Mouse (Mus musculus): ENCODE data around the gene Gm5901.
"Not testable (repeated sequence)": the region's sequence is repeated elsewhere in the genome, so short reads cannot be mapped to it uniquely, and the experiment has no call there.

Gm5901 gene

GRCm38 (mm10) chr7:105374866-105375265 lies at the start of gene Gm5901:
TSS of gene Gm5901 (plus strand) at chr7:105375038.
- no peak for DNase-seq (ENCODE audit: low read depth, low spot score)

DNA sequence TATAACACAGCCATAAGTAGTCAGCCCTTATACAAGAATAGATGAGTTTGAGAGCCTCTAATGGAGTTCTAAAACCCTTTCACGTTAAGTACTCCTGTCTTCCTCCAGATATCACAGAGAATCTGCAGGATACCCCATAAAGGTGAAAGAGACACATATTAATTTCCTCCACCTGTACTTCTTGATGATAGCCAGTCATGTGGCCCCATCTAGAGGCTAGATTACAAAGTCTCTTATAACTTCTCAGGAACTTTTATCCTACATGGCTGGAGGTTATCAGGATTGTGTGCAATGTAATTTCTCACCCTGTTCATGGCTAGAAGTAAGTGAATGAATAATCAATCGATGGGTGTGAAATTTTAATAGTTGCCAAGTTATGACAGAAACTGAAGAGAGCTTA lies 49.5 kb upstream of the Gm5901 start:
- DNase-seq (ENCODE audit: low read depth, low spot score), result no peak

GRCm38 (mm10) chr7:105334004-105334403 lies 40.8 kb upstream of the Gm5901 start, which contains the start of gene Olfr690:
TSS of gene Olfr690 (minus strand) at chr7:105334104.
- no peak for DNase-seq (ENCODE audit: low read depth, low spot score)

- no peak for DNase-seq (ENCODE audit: low read depth, low spot score)
These were observed 32.7 kb upstream of the Gm5901 start, which contains the start of gene Olfr691 for GRCm38 (mm10) chr7:105342170-105342569. TSS of gene Olfr691 (minus strand) at chr7:105342270.

- no peak for DNase-seq (ENCODE audit: low read depth, low spot score)
These were observed 32.1 kb upstream of the Gm5901 start for GRCm38 (mm10) chr7:105342752-105343151.

GRCm38 (mm10) chr7:105356064-105356463 lies 18.8 kb upstream of the Gm5901 start:
- not testable (repeated sequence) for DNase-seq (ENCODE audit: low read depth, low spot score)

DNA sequence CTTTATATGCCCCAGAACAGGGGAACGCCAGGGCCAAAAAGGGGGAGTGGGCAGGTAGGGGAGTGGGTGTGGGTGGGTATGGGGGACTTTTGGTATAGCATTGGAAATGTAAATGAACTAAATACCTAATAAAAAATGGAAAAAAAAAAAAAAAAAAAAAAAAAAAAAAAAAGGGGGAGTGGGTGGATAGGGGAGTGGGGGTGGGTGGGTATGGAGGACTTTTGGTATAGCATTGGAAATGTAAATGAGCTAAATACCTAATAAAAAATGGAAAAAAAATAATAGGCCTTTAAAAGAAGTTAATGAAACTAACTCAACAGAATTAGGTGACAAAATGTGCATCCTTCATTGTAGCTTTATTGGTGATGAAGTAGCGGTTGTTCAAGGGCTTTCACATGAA lies 18.4 kb upstream of the Gm5901 start:
- DNase-seq (ENCODE audit: low read depth, low spot score), result not testable (repeated sequence)

- no peak for DNase-seq (ENCODE audit: low read depth, low spot score)
These were observed 13.1 kb upstream of the Gm5901 start for GRCm38 (mm10) chr7:105361713-105362112.

- no peak for DNase-seq (ENCODE audit: low read depth, low spot score)
These were observed 7.6 kb upstream of the Gm5901 start for GRCm38 (mm10) chr7:105367268-105367667.

DNA sequence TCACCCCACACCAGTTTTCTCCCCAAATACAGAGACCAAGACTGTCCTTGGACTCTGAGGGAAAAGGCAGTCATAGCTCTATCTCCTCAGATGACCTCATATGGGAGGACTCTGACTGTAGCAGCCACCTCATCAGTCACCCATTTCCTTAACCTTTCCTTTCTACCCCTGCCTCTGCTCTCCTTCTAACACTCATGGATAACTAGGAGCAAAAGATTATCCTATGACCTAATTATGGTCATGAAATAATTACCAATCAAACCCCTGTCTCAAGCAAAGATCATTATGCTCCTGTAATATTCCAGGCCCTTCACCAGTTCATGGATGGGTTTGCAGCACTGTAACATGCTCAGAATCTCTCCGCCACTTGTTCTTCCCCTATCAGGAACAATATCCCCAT lies 6.9 kb upstream of the Gm5901 start, which contains the start of gene Olfr692:
TSS of gene Olfr692 (plus strand) at position 301 of the 400 bp plus-strand sequence.
- DNase-seq (ENCODE audit: low read depth, low spot score), result no peak

- no peak for DNase-seq (ENCODE audit: low read depth, low spot score)
These were observed 6.3 kb upstream of the Gm5901 start for GRCm38 (mm10) chr7:105368521-105368920.

DNA sequence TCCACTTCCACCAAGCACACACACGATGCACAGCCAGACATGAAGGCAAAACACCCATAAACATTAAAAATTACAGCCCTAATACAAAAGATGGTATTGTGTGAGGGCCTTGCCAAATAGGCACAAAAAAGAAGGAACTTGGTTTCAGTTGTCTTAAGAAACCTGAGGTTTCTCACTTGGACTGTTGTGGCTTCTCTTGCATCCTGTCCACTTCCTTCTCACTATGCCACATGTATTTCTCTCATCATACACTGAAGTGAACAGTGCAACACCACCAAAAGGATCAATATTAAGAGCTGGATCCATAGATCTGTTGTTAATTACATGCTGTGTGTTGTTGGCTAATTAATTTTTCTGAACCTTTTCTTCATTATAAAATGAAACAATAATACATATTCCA lies 1.9 kb upstream of the Gm5901 start:
- no peak for DNase-seq (ENCODE audit: low read depth, low spot score)

DNA sequence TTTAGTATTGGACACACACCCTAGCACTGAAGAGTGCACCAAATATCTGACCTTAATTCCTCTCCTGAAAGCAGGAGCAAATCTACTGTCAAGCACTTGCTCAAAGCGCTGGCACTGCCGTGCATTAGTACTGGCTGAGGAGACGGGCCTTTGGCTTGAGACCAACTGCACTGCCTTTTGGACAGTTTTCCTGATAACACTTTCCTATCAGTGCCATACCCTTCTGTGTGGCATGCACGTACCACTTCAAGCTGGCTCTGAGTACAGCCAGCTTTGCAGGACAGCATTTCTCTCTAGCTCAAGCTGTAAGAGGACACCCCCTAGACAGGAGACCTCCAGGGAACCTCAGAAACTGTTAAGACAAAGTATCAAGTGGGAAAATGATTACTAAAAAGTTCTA lies 1.3 kb upstream of the Gm5901 start:
- DNase-seq (ENCODE audit: low read depth, low spot score), result no peak

DNA sequence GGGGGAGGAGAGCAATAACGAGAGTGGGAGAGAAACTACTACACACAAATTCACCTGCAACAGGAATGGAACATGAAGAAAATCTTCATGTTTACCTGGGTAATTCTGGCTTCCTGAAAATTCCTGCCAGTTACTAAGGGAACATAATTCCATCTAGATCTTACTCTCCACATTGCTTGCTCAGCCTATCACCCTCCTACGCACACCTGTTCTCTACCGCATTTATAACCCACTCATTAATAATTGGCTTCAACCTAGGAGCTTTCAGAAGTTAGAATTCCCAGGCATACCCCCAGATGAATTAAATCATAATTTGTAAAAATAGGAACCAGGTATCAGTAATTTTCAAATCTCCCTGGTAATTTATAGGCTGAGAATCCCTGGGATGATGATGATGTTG lies 862 bp upstream of the Gm5901 start:
- no peak for DNase-seq (ENCODE audit: low read depth, low spot score)

GRCm38 (mm10) chr7:105380329-105380728 lies 5.5 kb downstream of the Gm5901 start:
- DNase-seq (ENCODE audit: low read depth, low spot score), result no peak

GRCm38 (mm10) chr7:105387696-105388095 lies 12.9 kb downstream of the Gm5901 start:
- DNase-seq (ENCODE audit: low read depth, low spot score), result no peak

DNA sequence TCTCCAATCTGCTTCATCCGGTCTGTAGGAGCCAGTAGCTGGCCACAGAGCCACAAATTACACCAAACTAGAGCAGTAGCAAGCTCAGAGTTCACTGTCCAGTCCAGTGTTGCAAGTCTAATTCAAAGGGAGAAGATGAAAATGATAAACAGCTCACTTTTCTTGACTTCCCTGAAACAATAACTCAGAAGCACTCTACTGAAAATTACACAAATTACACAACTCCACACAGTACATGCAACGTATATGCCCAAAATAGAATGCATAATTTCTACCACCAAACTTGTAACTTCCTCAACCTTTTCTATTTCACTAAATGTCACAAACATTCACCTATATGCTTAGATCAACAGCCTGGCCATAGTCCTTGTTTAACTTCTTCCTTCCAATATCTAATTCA lies 15.4 kb downstream of the Gm5901 start:
- DNase-seq (ENCODE audit: low read depth, low spot score), result no peak

- no peak for DNase-seq (ENCODE audit: low read depth, low spot score)
These were observed 19.8 kb downstream of the Gm5901 start for GRCm38 (mm10) chr7:105394606-105395005.

- DNase-seq (ENCODE audit: low read depth, low spot score), result peak; percentile 10
These were observed 20.4 kb downstream of the Gm5901 start for GRCm38 (mm10) chr7:105395131-105395820.

GRCm38 (mm10) chr7:105396126-105396525 lies 21.3 kb downstream of the Gm5901 start:
- DNase-seq (ENCODE audit: low read depth, low spot score), result peak; percentile 59

DNA sequence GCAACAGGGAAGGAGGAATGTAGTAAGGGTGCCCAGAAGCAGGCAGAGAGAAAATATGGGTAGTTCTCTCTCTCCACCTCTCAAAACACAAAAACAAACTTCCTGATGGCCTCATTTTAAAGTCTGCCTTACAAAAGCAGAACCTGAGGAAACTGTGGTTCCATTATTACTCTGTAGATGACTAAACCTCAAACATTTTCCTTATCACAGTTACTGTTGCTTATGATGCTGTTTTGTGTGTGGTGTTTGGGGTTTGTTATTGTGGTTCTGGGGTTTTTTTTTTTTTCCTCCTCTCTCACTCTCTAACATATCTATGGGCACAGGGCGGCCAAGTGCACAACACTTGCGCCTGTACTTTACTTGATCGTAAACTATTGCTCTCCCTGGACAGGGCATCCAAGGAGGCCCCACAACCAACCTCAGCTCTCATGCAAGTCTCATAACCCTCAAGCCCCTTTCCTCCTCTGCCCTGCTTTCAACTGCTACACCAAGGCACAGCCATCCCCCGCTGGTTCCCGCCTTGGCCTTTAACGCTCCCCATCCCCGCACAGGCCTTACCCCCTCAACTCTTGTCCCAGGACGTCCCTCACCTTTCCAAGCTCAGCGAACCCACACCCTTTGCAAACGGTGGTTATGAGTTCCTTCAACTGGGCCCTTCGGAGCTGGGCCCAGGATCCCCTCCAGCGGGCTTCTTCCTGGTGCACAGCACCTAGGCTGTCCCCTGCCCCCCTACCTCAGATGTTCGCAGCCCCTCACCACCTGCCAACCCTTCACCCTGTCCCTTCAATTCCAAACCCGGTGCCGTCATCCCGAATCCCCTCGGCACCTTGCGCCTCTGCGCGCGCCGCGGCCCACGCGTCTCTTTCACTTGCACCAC lies 24.5 kb downstream of the Gm5901 start:
- DNase-seq (ENCODE audit: low read depth, low spot score), result peak; percentile 71

DNA sequence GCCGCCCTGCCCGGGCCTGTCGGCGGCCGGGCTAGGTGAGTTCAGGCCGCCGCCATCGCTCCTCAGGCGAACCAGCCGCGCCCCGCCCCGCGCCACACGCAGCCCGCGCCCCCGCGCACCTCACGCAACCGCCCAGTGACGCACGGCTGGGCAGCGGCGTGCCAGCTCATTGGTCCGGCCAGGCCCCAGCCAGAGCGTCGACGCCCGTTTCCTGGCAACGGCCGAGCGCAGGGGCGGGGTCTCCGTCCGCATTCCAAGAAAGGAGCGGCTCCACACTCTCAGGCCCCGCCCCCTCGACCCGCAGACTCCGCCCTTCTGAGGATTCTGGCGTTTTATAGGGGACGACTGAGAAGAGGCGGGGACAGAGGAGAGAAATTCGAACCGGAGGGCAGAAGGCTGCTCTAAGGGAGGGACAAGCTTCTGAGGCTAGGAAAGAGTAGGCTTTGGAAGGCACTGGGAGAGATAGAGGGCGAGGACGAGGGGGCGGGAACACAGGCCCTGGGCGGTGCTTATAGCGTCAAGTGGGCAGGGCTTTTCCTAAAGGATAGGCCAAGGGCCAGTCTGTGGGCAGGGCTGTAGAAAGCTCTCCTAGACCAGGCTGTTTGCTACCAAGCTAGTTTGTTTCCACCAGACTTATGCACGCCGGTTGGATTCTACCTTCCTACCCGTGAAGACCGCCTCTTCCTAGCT lies 25.2 kb downstream of the Gm5901 start, which contains the start of gene Fam160a2:
TSS of gene Fam160a2 (minus strand) at position 120 of the 690 bp plus-strand sequence.
- DNase-seq (ENCODE audit: low read depth, low spot score), result peak; percentile 99

All from A20 (cell line).